Mouse (Mus musculus): ENCODE data around the gene Ccdc155.
A peak's percentile ranks its signal among the peaks of the same experiment; 100 is the strongest.

Ccdc155 gene

GRCm38 (mm10) chr7:45204380-45205143, at the start of gene Ccdc155:
Gene Ccdc155, minus strand, starts transcription at chr7:45204892.
- peak; percentile 80 to 91 for DNase-seq (ENCODE audit: low spot score in 2 of 2)

- DNase-seq (ENCODE audit: low spot score in 2 of 2), result no peak
These were observed 49.1 kb upstream of the Ccdc155 start for GRCm38 (mm10) chr7:45253806-45254205.

GRCm38 (mm10) chr7:45247666-45248065, 43.0 kb upstream of the Ccdc155 start:
- no peak for DNase-seq (ENCODE audit: low spot score in 2 of 2)

- DNase-seq (ENCODE audit: low spot score in 2 of 2), result no peak
These were observed 36.7 kb upstream of the Ccdc155 start for GRCm38 (mm10) chr7:45241389-45241749.

GRCm38 (mm10) chr7:45240633-45241388, 36.1 kb upstream of the Ccdc155 start, which contains the start of gene Slc6a16:
Gene Slc6a16, plus strand, starts transcription at chr7:45241085.
- peak; percentile 45 to 58 for DNase-seq (ENCODE audit: low spot score in 2 of 2)

- no peak for DNase-seq (ENCODE audit: low spot score in 2 of 2)
These were observed 35.4 kb upstream of the Ccdc155 start for GRCm38 (mm10) chr7:45240109-45240508.

- no peak for DNase-seq (ENCODE audit: low spot score in 2 of 2)
These were observed 34.2 kb upstream of the Ccdc155 start, which contains the start of gene Cd37 for GRCm38 (mm10) chr7:45238723-45239496. Gene Cd37, minus strand, starts transcription at chr7:45239115.

DNA sequence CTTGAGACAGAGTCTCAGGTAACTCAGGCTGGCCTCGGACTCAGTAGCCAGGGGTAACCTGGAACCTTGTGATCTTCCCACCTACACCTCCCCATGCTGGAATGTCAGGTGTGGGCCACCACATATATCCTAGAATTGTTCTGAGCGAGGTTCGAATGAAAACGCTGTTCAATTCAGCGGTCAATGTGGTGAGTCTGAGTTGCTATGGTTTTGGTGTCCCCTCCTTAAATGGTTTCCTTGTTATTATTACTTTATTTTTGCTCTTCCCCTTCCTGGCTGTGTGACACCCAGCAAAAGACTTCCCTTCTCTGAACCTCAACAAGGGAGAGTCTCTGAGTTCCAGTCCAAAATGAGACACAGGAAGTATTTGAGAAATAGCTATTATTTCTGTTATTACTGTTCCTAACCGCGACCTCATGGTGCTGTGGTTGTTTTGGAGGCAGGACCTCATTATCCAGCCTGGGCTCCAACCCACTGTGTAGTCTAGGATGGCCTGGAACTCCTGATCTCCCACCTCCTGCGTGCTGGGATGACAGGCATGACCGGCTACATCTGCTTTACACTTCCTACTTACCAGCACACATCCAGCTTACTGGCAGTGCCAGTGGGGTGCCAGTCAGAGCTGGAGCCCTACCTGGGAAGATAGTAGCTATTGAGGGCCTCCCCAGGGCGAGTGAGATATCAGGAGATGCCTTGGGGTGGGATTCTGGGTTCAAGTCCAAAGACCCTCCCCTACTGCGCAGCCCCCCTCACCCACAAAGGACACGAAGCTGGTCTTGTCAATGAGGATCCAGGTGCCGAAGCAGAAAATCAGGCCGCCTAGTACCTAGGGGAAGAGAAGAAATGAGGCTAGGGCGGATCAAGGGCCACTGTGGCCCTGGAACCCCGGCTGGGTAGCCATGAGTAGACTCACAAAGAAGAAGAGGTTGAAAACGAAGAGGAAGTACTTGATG, 33.3 kb upstream of the Ccdc155 start:
- no peak for DNase-seq (ENCODE audit: low spot score in 2 of 2)

GRCm38 (mm10) chr7:45235656-45236180, 31.0 kb upstream of the Ccdc155 start:
- DNase-seq (ENCODE audit: low spot score in 2 of 2), result no peak

DNA sequence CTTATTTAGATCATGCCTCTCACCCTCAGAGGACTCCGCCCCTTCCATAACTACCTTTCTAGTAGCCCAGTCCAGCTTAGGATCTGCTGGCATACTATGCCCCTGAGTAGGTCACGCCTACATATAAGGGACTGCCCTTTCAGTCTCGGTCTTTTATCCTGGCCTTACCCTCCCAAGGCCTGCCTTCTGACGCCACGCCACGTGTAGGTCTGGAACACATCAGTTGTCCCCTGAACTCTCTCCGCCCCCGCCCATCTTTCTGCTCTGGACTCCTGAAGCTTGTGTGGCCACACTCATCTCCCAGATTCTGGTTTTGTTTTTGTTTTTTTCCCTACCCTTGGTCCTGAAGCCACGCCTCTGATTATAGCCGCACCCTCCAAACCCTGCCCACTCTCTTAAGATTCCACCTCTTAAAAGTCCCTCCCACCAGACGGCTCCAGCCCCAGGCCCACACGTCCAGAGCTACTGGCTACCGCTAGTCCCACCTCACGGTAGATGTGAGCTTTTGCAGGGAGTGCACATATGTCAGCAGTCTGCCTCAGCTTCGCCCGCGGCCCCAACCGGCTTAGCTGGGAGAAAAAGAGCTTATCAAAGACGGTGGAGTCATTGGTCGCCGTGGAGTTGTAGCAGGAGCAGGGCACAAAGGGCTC, 30.4 kb upstream of the Ccdc155 start:
- DNase-seq (ENCODE audit: low spot score in 2 of 2), result peak in 1 of 2 experiments; percentile 44

GRCm38 (mm10) chr7:45234333-45234841, 29.7 kb upstream of the Ccdc155 start:
- DNase-seq (ENCODE audit: low spot score in 2 of 2), result no peak

DNA sequence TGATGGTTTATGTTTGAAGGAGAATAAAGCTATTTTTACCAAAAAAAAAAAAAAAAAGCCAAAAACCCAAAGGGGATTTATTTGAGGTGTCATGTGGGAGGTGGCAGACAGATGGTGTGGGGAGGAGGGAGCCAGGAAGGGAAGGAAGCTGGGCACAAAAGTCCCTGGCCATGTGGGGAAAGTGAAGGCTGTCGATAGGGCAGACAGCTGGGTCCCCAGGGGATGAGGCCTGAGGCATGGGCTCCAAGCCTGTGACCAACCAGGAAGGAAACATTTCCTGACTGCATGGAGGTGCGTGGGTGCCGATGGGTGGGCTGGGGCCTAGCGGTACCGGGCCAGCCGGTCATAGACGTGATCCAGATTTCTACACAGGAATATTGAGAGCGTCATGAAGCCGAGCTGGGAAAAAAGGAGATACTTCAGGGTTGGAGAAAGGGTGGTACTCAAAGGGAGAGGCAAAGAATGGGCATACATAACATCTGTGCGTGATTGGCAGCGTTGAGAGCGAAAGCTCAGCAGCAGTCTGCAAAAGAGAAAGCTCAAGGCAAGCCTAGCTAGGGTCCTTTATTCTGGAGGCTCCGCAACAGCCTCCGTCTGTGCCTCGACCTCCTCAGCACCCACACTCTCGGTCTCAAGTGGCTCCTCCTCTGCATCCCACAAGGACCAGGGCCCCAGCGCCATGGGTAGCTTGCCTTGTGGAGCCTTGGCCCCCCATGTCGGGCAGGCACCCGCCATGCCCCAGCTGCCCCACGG, 29.1 kb upstream of the Ccdc155 start:
- DNase-seq (ENCODE audit: low spot score in 2 of 2), result peak in 1 of 2 experiments; percentile 55

DNA sequence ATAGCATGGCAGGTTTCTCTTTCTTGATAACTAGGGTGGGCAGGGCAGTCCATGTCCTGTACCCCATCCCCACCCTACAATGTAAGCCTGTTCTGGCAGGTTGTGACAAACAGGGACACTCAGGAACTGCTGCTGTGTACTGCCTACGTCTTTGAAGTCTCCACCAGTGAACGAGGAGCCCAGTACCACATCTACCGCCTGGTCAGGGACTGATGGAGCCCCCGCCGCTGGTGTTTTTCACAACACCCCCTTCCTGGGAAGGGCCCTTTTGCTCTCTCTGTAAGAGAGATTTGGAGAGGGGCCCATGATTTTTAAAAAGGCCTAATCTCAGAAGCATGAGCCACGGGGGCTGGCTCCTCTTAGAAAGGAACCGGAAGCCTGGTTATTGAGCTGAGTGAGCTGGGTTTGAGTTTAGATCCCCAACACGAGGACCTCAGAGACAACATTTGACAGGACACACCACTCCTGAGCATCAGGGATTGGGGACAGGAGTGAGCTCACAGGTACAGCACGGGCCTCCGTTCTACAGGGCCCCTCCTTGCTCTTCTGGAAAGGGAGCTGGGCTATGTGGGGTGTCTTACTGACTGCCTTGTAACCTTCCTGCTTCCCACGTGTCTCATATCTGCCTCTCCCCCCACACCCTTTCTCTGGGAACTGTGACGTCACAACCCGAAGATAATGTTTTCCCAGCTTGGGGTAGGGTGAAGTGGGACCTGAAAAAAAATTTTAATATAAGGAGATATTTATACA, 28.2 kb upstream of the Ccdc155 start:
- no peak for DNase-seq (ENCODE audit: low spot score in 2 of 2)

- DNase-seq (ENCODE audit: low spot score in 2 of 2), result no peak
These were observed 27.2 kb upstream of the Ccdc155 start for GRCm38 (mm10) chr7:45231941-45232340.

- DNase-seq (ENCODE audit: low spot score in 2 of 2), result no peak
These were observed 26.5 kb upstream of the Ccdc155 start for GRCm38 (mm10) chr7:45231192-45231591.

DNA sequence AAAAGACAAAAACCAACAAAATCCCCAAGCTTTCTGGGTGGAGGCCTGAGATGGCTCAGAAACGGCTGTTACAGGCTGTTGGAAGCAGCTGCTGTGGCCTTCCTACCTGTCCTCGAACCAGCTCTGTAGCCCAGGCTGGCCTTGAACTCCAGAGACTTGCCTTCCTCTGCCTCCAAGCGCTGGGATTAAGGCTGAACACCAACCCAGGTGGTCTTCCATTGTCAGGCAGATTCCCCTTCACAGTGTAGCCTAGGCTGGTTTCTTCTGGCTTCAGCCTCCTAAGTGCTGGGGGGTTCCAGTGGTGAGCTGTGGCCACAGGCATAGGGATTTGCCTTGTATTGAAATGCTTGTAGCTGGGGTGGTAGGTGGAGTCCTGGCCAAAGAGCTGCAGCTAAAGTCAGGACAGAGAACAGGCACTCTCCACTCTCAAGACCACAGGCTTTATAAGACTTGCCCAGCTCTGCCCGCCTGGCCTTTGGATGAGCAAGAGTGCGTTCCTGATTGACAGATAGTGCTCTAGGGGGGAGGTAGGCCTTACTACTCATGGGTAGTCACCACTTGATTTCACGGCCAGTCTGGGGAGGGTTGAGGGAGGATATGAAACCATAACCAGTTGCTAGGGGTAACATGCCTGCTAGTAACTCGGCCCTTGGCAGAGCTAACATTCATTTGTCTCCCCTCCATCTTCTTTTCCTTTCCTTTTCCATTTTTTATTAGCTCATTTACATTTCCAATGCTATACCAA, 24.9 kb upstream of the Ccdc155 start:
- DNase-seq (ENCODE audit: low spot score in 2 of 2), result no peak

DNA sequence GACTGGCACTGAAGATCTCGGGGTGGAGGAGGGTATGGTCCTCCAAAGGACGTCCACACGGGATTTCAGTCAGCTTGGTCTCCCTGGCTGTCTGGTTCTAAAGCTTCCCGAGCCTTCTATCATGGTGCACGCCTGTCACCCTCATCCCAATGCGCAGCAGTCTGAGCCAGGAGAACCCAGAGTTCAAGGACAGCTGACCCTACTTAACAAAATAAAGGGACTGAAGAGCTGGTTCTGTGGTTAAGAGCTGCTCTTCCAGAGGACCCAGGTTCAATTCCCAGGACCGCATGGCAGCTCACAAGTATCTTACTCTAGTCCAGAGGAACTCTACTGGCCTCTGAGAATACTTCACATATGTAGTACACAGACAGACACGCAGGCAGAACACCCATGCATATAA, 24.4 kb upstream of the Ccdc155 start:
- no peak for DNase-seq (ENCODE audit: low spot score in 2 of 2)

GRCm38 (mm10) chr7:45228548-45228947, 23.9 kb upstream of the Ccdc155 start:
- no peak for DNase-seq (ENCODE audit: low spot score in 2 of 2)
